Mouse (Mus musculus): Measurements from ENCODE around the gene Atf5.

The Atf5 gene

DNA sequence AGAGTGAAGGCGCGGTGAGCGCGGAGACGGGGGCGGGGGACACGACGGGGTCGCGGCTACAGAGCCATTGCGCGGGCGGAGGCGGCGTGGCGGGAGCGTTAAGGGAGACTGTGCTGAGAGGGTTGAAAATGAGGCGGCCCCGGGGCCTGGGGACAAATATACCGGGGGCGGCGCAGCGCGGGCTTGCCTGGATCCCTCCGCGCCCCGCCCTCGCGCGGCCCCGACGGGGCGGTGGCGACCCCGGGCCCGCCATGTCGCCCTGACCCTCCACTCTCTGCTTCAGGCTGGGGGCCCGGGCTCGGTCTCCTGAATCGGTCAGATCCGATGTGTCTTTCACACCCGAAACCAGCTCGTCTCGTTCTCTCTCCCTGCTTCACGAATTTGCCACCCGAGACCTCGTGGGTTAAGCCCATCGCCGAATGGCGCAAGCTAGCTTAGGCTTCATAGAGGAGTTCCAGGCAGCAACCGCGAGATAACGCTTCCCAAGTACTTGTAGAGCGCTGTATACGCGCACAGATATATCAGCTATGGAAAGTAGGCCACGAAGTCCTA lies at the start of gene Atf5:
Gene Atf5 (minus strand): TSS at position 189 of the 552 bp plus-strand sequence.
- POLR2A ChIA-PET: interaction anchor here (0.6 to 43.6 kb wide), 148 partner anchors 8 to 1350 kb away, joined by 3 to 2007 read pairs (median 5); partner anchors contain the start of genes Akt1s1 (in 3 of the 4), Ap2a1 (in 3 of the 4), Emc10 (in 3 of the 4) and Fam71e1 (in 3 of the 4)
- CTCF ChIA-PET: interaction anchor here in 3 of 4 experiments (1.0 to 3.4 kb wide), 12 partner anchors 8 to 322 kb away, joined by 3 to 28 read pairs (median 4); partner anchors contain the start of gene Tbc1d17 (in 1 of the 3)

GRCm38 (mm10) chr7:44864595-44865542 lies 48.4 kb upstream of the Atf5 start:
- ChIA-PET POLR2A (interaction anchor here in 3 of 4 experiments (0.6 to 52.0 kb wide), 20 partner anchors 10 to 590 kb away, joined by 3 to 2007 read pairs (median 3); partner anchors contain the start of genes Akt1s1 (in 2 of the 3), Atf5 (in 2 of the 3), Il4i1 (in 2 of the 3) and Nup62 (in 2 of the 3)), CTCF (interaction anchor here in 1 of 4 experiments (1.6 kb wide), 1 partner anchor 16 kb away, joined by 7 read pairs; the partner anchor contains the start of genes Akt1s1 and Tbc1d17)

- ChIA-PET POLR2A (interaction anchor here in 3 of 4 experiments (0.6 to 52.0 kb wide), 17 partner anchors 9 to 589 kb away, joined by 3 to 2007 read pairs (median 3); partner anchors contain the start of genes Akt1s1 (in 2 of the 3), Tbc1d17 (in 2 of the 3), Atf5 (in 1 of the 3) and Il4i1 (in 1 of the 3)), CTCF (interaction anchor here in 1 of 4 experiments (1.6 kb wide), 1 partner anchor 15 kb away, joined by 7 read pairs; the partner anchor contains the start of genes Akt1s1 and Tbc1d17)
These were observed 47.6 kb upstream of the Atf5 start for GRCm38 (mm10) chr7:44863982-44864494.

DNA sequence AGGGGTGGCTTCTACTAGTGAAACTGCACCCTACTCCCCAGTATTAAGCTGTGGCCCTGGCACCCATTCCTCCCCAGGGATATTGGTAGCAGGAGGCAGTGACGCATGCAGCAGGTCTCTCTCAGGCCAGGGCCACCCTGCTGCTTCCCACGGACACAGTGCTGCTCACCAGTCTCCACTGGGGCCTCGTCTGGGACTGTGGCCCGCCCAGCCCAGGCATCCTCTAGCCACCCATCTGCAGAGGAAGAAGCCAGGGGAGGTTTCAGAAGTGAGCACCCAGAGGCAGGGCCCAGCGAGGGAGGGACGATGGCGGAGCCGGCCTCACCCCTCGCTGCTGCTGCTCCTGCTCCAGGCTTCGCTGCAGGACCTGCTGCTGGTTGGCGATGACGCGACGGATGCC lies 46.8 kb upstream of the Atf5 start:
- ChIA-PET POLR2A (interaction anchor here in 3 of 4 experiments (0.6 to 52.0 kb wide), 7 partner anchors 8 to 89 kb away, joined by 3 to 2007 read pairs (median 3); partner anchors contain the start of genes Akt1s1 (in 2 of the 3), Tbc1d17 (in 2 of the 3), Atf5 (in 1 of the 3) and Il4i1 (in 1 of the 3)), CTCF (no interaction called here)

DNA sequence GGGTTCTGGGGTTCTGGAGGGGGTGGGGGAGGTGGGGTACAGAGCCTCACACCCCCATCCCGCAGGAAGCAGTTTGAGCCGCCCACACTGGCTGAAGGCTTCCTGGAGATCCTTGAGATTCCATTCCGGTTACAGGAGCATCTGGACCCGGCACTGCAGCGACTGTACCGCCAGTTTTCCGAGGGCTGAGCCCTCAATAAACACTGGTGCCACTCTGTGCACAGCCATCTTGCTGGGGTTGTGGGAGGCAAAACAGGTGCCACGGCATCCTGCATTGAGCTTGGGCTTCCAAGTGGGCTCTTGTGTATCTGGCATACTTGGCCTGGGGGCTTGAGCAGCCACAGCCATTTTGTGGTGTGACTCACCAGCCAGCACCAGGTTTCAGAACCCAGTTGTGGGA lies 46.0 kb upstream of the Atf5 start:
- ChIA-PET CTCF (interaction anchor here in 2 of 4 experiments (0.6 to 0.7 kb wide), 2 partner anchors 104 to 178 kb away, joined by 3 to 5 read pairs; no protein-coding TSS in a partner anchor), POLR2A (interaction anchor here (0.5 to 52.0 kb wide), 7 partner anchors 11 to 934 kb away, joined by 3 to 2007 read pairs (median 4); partner anchors contain the start of genes Akt1s1 (in 2 of the 4), Tbc1d17 (in 2 of the 4), Atf5 (in 1 of the 4) and Il4i1 (in 1 of the 4))

DNA sequence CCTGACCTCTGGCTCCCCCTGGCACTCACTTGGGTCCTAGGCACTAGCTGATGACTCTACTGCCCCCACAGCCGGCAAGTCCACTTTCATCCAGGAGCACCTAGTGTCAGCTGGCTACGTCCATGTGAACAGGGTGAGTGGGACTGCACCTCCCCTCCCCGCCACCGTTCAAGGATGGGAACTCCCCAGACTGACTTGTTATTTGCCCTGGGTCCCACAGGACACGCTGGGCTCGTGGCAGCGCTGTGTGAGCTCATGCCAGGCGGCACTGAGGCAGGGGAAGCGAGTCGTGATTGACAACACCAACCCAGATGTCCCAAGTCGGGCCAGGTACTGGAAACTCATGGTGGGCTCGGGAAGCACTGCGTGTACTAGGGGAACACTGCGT lies 45.0 kb upstream of the Atf5 start:
- ChIA-PET POLR2A (interaction anchor here in 3 of 4 experiments (0.6 to 52.0 kb wide), 18 partner anchors 9 to 538 kb away, joined by 3 to 2007 read pairs (median 6); partner anchors contain the start of genes Tbc1d17 (in 3 of the 3), Akt1s1 (in 2 of the 3), Il4i1 (in 2 of the 3) and Nup62 (in 2 of the 3)), CTCF (interaction anchor here in 3 of 4 experiments (0.5 to 2.2 kb wide), 21 partner anchors 8 to 271 kb away, joined by 3 to 15 read pairs (median 5); partner anchors contain the start of genes Ptov1 (in 2 of the 3), Tbc1d17 (in 2 of the 3), Akt1s1 (in 1 of the 3) and Ap2a1 (in 1 of the 3))

- CTCF ChIA-PET: interaction anchor here (0.5 to 2.2 kb wide), 33 partner anchors 8 to 270 kb away, joined by 3 to 15 read pairs (median 4); partner anchors contain the start of genes Ptov1 (in 3 of the 4), Tbc1d17 (in 2 of the 4), Akt1s1 (in 1 of the 4) and Ap2a1 (in 1 of the 4)
- POLR2A ChIA-PET: interaction anchor here in 3 of 4 experiments (0.6 to 52.0 kb wide), 32 partner anchors 8 to 537 kb away, joined by 3 to 2007 read pairs (median 4); partner anchors contain the start of genes Tbc1d17 (in 3 of the 3), Akt1s1 (in 2 of the 3), Il4i1 (in 2 of the 3) and Nup62 (in 2 of the 3)
These were observed 44.3 kb upstream of the Atf5 start for GRCm38 (mm10) chr7:44860576-44861428.

GRCm38 (mm10) chr7:44859896-44860295 lies 43.4 kb upstream of the Atf5 start:
- ChIA-PET CTCF (interaction anchor here (0.6 to 2.2 kb wide), 26 partner anchors 7 to 207 kb away, joined by 3 to 15 read pairs (median 4); partner anchors contain the start of genes Ptov1 (in 3 of the 4), Tbc1d17 (in 2 of the 4), Akt1s1 (in 1 of the 4) and Ap2a1 (in 1 of the 4)), POLR2A (interaction anchor here in 3 of 4 experiments (0.6 to 52.0 kb wide), 24 partner anchors 9 to 246 kb away, joined by 3 to 2007 read pairs (median 5); partner anchors contain the start of genes Tbc1d17 (in 3 of the 3), Akt1s1 (in 2 of the 3), Il4i1 (in 2 of the 3) and Nup62 (in 2 of the 3))

- POLR2A ChIA-PET: interaction anchor here (0.6 to 52.0 kb wide), 36 partner anchors 8 to 602 kb away, joined by 3 to 2007 read pairs (median 6); partner anchors contain the start of genes Akt1s1 (in 3 of the 4), Ptov1 (in 3 of the 4), Tbc1d17 (in 3 of the 4) and Atf5 (in 2 of the 4)
- CTCF ChIA-PET: interaction anchor here in 2 of 4 experiments (0.8 to 1.6 kb wide), 4 partner anchors 10 to 128 kb away, joined by 4 to 11 read pairs (median 4); partner anchors contain the start of genes Akt1s1 (in 1 of the 2), Ptov1 (in 1 of the 2) and Tbc1d17 (in 1 of the 2)
These were observed 41.4 kb upstream of the Atf5 start for GRCm38 (mm10) chr7:44857905-44858304.

- ChIA-PET POLR2A (interaction anchor here in 3 of 4 experiments (0.6 to 52.0 kb wide), 35 partner anchors 7 to 609 kb away, joined by 3 to 2007 read pairs (median 6); partner anchors contain the start of genes Atf5 (in 3 of the 3), Il4i1 (in 3 of the 3), Nup62 (in 3 of the 3) and Ptov1 (in 3 of the 3)), CTCF (interaction anchor here in 1 of 4 experiments (0.8 to 1.6 kb wide), 4 partner anchors 9 to 112 kb away, joined by 3 to 5 read pairs (median 4); partner anchors contain the start of genes Akt1s1, Ptov1 and Tbc1d17)
These were observed 40.6 kb upstream of the Atf5 start, which contains the start of gene Pnkp for GRCm38 (mm10) chr7:44857042-44857552. Gene Pnkp (plus strand): TSS chr7:44857139.

- POLR2A ChIA-PET: interaction anchor here in 3 of 4 experiments (0.6 to 52.0 kb wide), 36 partner anchors 7 to 600 kb away, joined by 3 to 2007 read pairs (median 7); partner anchors contain the start of genes Atf5 (in 3 of the 3), Il4i1 (in 3 of the 3), Nup62 (in 3 of the 3) and Ptov1 (in 3 of the 3)
These were observed 39.9 kb upstream of the Atf5 start for GRCm38 (mm10) chr7:44856265-44856916.

DNA sequence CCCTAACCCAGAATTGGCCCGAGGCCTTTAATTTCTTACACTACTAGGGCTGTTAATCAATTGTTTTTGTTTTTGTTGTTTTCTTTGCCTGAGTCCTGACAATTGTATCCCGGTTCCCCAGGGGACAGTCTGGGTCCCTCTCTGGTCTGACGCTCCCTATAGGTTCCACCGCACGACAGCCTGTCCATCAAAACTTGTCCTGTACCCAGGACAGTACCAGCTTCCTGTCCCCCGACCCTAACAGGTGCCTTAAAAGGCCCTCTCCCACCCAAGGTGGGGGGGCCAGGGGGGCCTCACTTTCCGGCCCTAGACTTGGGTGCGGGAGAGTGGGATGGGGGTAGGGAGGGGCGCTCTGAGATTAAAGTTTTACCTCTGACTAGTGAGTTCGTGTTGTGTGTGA lies 38.6 kb upstream of the Atf5 start:
- ChIA-PET CTCF (interaction anchor here in 2 of 4 experiments (0.7 to 1.7 kb wide), 7 partner anchors 15 to 162 kb away, joined by 3 to 7 read pairs (median 4); partner anchors contain the start of gene Ptov1 (in 1 of the 2)), POLR2A (interaction anchor here in 3 of 4 experiments (0.6 to 52.0 kb wide), 35 partner anchors 6 to 265 kb away, joined by 3 to 2007 read pairs (median 4); partner anchors contain the start of genes Atf5 (in 3 of the 3), Il4i1 (in 3 of the 3), Nup62 (in 3 of the 3) and Ptov1 (in 3 of the 3))

More at GRCm38 (mm10) chr7:44856265-44856916, 39.9 kb upstream of the Atf5 start:
- CTCF ChIA-PET: interaction anchor here in 1 of 4 experiments (0.6 to 0.8 kb wide), 2 partner anchors 31 to 111 kb away, joined by 3 read pairs; no protein-coding TSS in a partner anchor

GRCm38 (mm10) chr7:44854356-44855031 lies 38.0 kb upstream of the Atf5 start:
- ChIA-PET CTCF (interaction anchor here in 2 of 4 experiments (0.6 to 1.7 kb wide), 9 partner anchors 15 to 229 kb away, joined by 3 to 7 read pairs (median 4); partner anchors contain the start of gene Ptov1 (in 1 of the 2)), POLR2A (interaction anchor here (0.6 to 52.0 kb wide), 39 partner anchors 5 to 269 kb away, joined by 3 to 2007 read pairs (median 4); partner anchors contain the start of genes Atf5 (in 3 of the 4), Il4i1 (in 3 of the 4), Nup62 (in 3 of the 4) and Ptov1 (in 3 of the 4))

Measured in embryonic stem cell, embryonic (primary cell).